Comparison of ENCODE assay signal across 38 mouse cellular contexts in genomic region chr13:21377773-21378172, GRCm38 (mm10). TPM values are rescaled to one million over a fixed set of nuclear protein-coding genes. Genes with fewer than 3 reads are reported as not detected.
"Had no signal": no experiment of that assay in that cellular context is flagged by ENCODE, and none has a peak within 500 bp of the region (broad histone marks: within the 10 kb centered on the region; RNA-seq: fewer than 3 reads in every experiment).

No protein-coding gene starts in this region.

- DNase-seq: gastrocnemius, postnatal 25 days; heart, adult 2 months; heart, postnatal 14 days; heart, postnatal 36 days; kidney, adult 18-20 months; kidney, adult 8-10 months; kidney, postnatal 10 days; kidney, postnatal 25 days; kidney, postnatal 4 days; left cerebral cortex, postnatal 4 days had no signal

- H3K27ac ChIP-seq: heart, adult 2 months; heart, embryonic 13.5 days; heart, embryonic 15.5 days; hindbrain, embryonic 10.5 days; hindbrain, embryonic 12.5 days; hindbrain, embryonic 14.5 days; intestine, embryonic 15.5 days; layer of hippocampus, adult 2 months; left cerebral cortex, adult 2 months; limb, embryonic 13.5 days; limb, embryonic 15.5 days; liver, embryonic 12.5 days; liver, embryonic 14.5 days had no signal

- ATAC-seq: hindbrain, embryonic 16.5 days; inflammation-experienced regulatory T-cells, adult 6 months; intestine, embryonic 15.5 days; intestine, postnatal 0 days; liver, embryonic 12.5 days had no signal

- H3K36me3 ChIP-seq: heart, embryonic 13.5 days; heart, embryonic 15.5 days; hindbrain, embryonic 12.5 days; intestine, embryonic 15.5 days; limb, embryonic 13.5 days; limb, embryonic 15.5 days; liver, embryonic 12.5 days had no signal

- H3K4me3 ChIP-seq: heart, adult 2 months; heart, embryonic 13.5 days; heart, embryonic 15.5 days; hindbrain, embryonic 10.5 days; hindbrain, embryonic 12.5 days; intestine, embryonic 15.5 days; layer of hippocampus, adult 2 months; left cerebral cortex, adult 2 months; limb, embryonic 13.5 days; limb, embryonic 15.5 days; liver, embryonic 12.5 days had no signal

- H3K27me3 ChIP-seq: heart, embryonic 13.5 days; heart, embryonic 15.5 days; hindbrain, embryonic 12.5 days; intestine, embryonic 15.5 days; limb, embryonic 13.5 days; limb, embryonic 15.5 days; liver, embryonic 12.5 days had no signal

- H3K9me3 ChIP-seq: heart, embryonic 13.5 days; heart, embryonic 15.5 days; hindbrain, embryonic 10.5 days; hindbrain, embryonic 12.5 days; intestine, embryonic 15.5 days; limb, embryonic 13.5 days; limb, embryonic 15.5 days; liver, embryonic 12.5 days had no signal

- H3K4me1 ChIP-seq: heart, embryonic 15.5 days; hindbrain, embryonic 10.5 days; hindbrain, embryonic 12.5 days; intestine, embryonic 15.5 days; limb, embryonic 13.5 days; limb, embryonic 15.5 days; liver, embryonic 12.5 days had no signal

- H3K9ac ChIP-seq: heart, embryonic 13.5 days; heart, embryonic 15.5 days; hindbrain, embryonic 12.5 days; hindbrain, embryonic 14.5 days; intestine, embryonic 15.5 days; limb, embryonic 13.5 days; limb, embryonic 15.5 days; liver, embryonic 12.5 days; liver, embryonic 14.5 days had no signal

RNA-seq across cellular contexts. Expression of gene Olfr1367, which starts 31.1 kb away (rescaled TPM):
- total RNA-seq: gastrocnemius, adult 18-20 months; gastrocnemius, adult 8-10 months; gastrocnemius, postnatal 25 days; gastrocnemius, postnatal 4 days; granulocyte monocyte progenitor cell, adult 5-6 weeks; heart, adult 2 months; heart, postnatal 14 days; heart, postnatal 36 days; layer of hippocampus, adult 2 months; layer of hippocampus, postnatal 10 days; layer of hippocampus, postnatal 25 days; left cerebral cortex, adult 2 months; left cerebral cortex, postnatal 25 days; left cerebral cortex, postnatal 4 days; liver, adult 2 months had no signal
- polyA plus RNA-seq: heart, adult 2 months; heart, embryonic 11.5 days; heart, embryonic 13.5 days; heart, embryonic 15.5 days; heart, postnatal 0 days; hindbrain, embryonic 10.5 days; hindbrain, embryonic 12.5 days; hindbrain, embryonic 14.5 days; hindbrain, embryonic 16.5 days; inflammation-experienced regulatory T-cells, adult 6 months; intestine, embryonic 15.5 days; intestine, postnatal 0 days; kidney, embryonic 14.5 days; kidney, embryonic 16.5 days; limb, embryonic 11.5 days; limb, embryonic 13.5 days; limb, embryonic 15.5 days; liver, adult 2 months; liver, embryonic 12.5 days; liver, embryonic 14.5 days had no signal
